Mouse (Mus musculus) brain, embryonic 14.5 days (tissue): ENCODE measurements around the gene Zfp94.

Experiments
- CTCF ChIP-seq: fragments of 200-500 bp; IDR thresholded peaks from 2 replicates; pipeline ENCODE4 v1.5.1; 2012; ENCODE audit warnings: inconsistent platforms, mild to moderate bottlenecking, moderate library complexity, borderline replicate concordance; ENCODE audit not compliant: insufficient read depth, insufficient read length; ENCODE audit errors: extremely low read depth
- POLR2A ChIP-seq: fragments of 200-500 bp; IDR thresholded peaks from 2 replicates; pipeline ENCODE4 v1.6.1; 2012; ENCODE audit warnings: mild to moderate bottlenecking, inconsistent platforms, borderline replicate concordance; ENCODE audit not compliant: poor library complexity, insufficient read depth, insufficient read length, severe bottlenecking; ENCODE audit errors: extremely low read depth

DNA sequence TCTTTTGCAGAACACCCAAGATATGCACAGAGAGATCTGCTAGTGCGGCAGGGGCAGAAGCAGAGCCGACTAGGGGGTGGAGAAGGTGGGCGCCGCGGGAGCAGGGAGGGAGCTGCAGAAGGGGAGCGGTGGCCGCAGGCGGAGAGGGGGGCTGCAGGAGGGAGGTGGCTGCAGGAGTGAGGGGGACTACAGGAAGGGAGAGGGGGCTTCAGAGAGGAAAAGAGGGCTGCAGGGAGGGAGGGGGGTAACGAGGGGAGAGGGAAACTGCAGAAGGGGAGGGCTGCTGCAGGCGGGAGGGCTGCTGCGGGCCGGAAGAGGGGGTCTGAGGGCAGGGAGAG, 17.9 kb downstream of the Zfp94 start:
- TF ChIP-seq POLR2A (no peak), CTCF (no peak)
